Mouse (Mus musculus) liver, embryonic 14.5 days (tissue): ENCODE measurements at regions not wholly inside any gene's neighbourhood (a gene's known extent, or its start where the extent isn't known, plus 50 kb on each side); places are given as distances from the start of the nearest gene placed in this dataset.

Source experiments
- ATAC-seq: fragments of 200-750 bp; cut with Nextera tagmentation; 2 replicates; pipeline ENCODE4 v1.8.0; 2017; ENCODE audit warnings: moderate number of reproducible peaks, mild to moderate bottlenecking, moderate library complexity; ENCODE audit not compliant: insufficient read depth
- DNase-seq, 3 experiments: peaks; one replicate each; pipeline ENCODE4 v3.0.0-alpha.2; 2012 to 2013; ENCODE audit warnings: low read depth in 3 of 3, low spot score in 3 of 3
- H3K27ac ChIP-seq: fragments of 300-500 bp; sonication (generic); 2 replicates; pipeline ENCODE4 v1.5.1; 2014; ENCODE audit warnings: moderate library complexity, mild to moderate bottlenecking, control low read depth, inconsistent platforms
- H3K27me3 ChIP-seq: fragments of 300-500 bp; sonication (generic); 2 replicates; pipeline ENCODE4 v1.6.1; 2014; ENCODE audit warnings: mild to moderate bottlenecking, low read length, moderate library complexity; ENCODE audit not compliant: control insufficient read depth, insufficient read depth
- H3K36me3 ChIP-seq: fragments of 300-500 bp; sonication (generic); replicated peaks from 2 replicates; pipeline ENCODE4 v1.6.1; 2014; ENCODE audit warnings: low read depth; ENCODE audit not compliant: control insufficient read depth, insufficient read depth
- H3K4me1 ChIP-seq, 2 experiments: fragments of 200-500 bp in 1 of 2; fragments of 300-500 bp in 1 of 2; sonication (generic) in 1 of 2; replicated peaks; 2 replicates each; pipeline ENCODE4 v1.6.1; 2012 to 2014; ENCODE audit warnings: antibody characterized with exemption in 1 of 2, inconsistent platforms in 1 of 2, low read length in 1 of 2; ENCODE audit not compliant: control insufficient read depth in 2 of 2, insufficient read depth in 2 of 2
- H3K4me2 ChIP-seq: fragments of 300-500 bp; sonication (generic); 2 replicates; pipeline ENCODE4 v1.6.1; 2014; ENCODE audit warnings: low read depth, mild to moderate bottlenecking, control low read depth, moderate library complexity
- H3K4me3 ChIP-seq, 2 experiments: fragments of 200-500 bp in 1 of 2; fragments of 300-500 bp in 1 of 2; sonication (generic) in 1 of 2; 2 replicates each; pipeline ENCODE4 v1.5.1; 2012 to 2014; ENCODE audit warnings: low read depth in 2 of 2, low read length in 2 of 2, mild to moderate bottlenecking in 2 of 2, control low read depth in 1 of 2, inconsistent platforms in 1 of 2, moderate library complexity in 1 of 2; ENCODE audit not compliant: insufficient read depth in 1 of 2
- H3K9ac ChIP-seq: fragments of 300-500 bp; sonication (generic); replicated peaks from 2 replicates; pipeline ENCODE4 v1.6.1; 2014; ENCODE audit warnings: mild to moderate bottlenecking, control low read depth, moderate library complexity
- H3K9me3 ChIP-seq: fragments of 300-500 bp; sonication (generic); 2 replicates; pipeline ENCODE4 v1.6.1; 2016; ENCODE audit warnings: low read length, mixed read lengths; ENCODE audit not compliant: control insufficient read depth
- CTCF ChIP-seq: IDR thresholded peaks from 2 replicates; pipeline ENCODE4 v1.5.1; 2016; ENCODE audit warnings: antibody characterized with exemption, low read depth, control low read depth
- EP300 ChIP-seq: IDR thresholded peaks from 2 replicates; pipeline ENCODE4 v1.6.1; 2016; ENCODE audit warnings: antibody characterized with exemption, low read depth
- WGBS: fragments of 180-500 bp; shearing (Covaris S2); extraction: QIAGEN DNeasy Blood & Tissue Kit; methylation state at CpG from one replicate; pipeline ENCODE4 v1.1.7; 2014; ENCODE audit not compliant: insufficient replicate concordance; 5-methylcytosine and 5-hydroxymethylcytosine counted together

DNA sequence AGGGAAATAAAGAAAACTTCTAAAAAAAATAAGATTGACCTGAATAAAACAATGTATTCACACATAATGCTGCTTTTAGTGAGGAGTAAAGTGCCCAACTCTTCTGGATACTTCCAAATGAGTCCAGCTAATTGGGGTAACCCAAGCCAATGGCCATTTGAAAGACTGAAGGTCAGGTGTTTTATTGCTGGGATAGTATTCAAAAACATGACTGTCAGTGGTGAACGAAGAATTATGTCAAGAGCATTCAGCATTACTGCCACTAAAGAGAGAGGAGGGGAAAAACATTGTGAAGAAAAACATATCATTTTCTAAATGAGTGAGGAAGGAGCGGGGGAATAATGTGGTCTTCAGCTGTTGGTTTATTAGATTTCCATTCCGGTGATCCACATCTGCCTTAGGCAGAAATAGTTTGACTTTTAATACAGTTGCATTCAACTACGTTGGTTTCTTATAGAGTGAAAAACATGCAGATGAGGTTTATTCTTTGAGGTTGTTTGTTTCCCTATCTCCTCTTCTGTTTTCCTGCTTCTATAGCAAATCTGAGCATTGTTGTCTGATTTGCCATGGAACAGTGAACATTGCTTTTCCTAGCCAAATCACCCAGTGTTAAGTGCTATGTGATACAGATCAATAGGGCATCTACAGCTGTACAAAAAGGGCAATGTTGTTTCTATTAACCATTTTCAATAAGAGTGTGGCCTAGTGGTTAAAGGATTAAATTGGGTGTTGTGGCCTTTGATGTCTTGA lies 435.3 kb upstream of the Ccnh start:
- ATAC-seq (no peak), DNase-seq (no peak)
- no peak for TF ChIP-seq CTCF
- TF ChIP-seq EP300, result no peak
- WGBS, result 67% methylated on average over 4 of the region's 4 CpGs
- Histone ChIP-seq H3K36me3 (no peaks in the 10 kb centered on the region), H3K9ac (no peak overlapping the region), H3K9me3 (no peaks in the 10 kb centered on the region), H3K27ac (no peak overlapping the region), H3K4me2 (no peak overlapping the region), H3K4me3 (no peak overlapping the region), H3K4me1 (no peaks in the 10 kb centered on the region), H3K27me3 (no peaks in the 10 kb centered on the region)

DNA sequence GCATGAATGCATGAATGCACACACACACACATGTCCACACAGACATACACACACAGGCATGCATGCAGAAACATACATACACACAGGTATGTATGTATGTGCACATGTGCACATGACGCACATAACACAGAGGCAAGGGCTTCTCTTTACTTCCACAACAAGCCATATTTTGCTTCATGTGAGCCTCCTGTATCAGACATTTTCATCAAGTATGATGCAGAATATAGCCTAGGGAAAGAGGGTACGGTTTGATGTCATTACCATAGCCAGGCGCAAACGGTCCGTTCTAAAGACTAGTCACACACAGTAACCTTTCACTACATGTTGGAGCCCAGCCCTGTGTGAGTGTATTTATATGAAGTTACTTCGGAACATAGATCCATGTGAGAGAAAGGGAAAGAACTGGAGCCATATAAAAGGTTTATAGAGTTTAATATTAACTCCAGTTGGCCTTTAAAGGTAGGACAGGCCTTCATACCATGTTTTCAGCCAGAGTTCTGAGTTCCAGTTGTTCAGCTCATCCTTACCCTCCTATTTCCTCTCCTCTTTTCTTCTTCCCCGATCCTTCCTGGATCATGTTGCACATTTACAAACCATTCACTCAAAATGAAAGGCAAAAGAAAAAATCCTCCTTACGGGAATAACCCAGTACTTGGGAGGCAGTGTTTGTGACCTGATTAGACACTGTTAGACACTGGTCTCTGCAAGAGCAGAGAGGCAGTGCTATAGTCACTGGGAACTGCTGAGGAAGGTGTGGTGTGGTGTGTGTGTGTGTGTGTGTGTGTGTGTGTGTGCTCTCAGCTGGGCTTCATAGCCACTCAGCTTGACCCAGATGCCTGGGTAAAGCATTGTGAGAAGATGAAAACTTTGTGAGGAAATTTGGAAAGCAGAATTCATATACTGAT lies 434.1 kb upstream of the Ccnh start:
- H3K4me3 ChIP-seq, result no peak overlapping the region
- 65% methylated on average over 8 of the region's 8 CpGs for WGBS

DNA sequence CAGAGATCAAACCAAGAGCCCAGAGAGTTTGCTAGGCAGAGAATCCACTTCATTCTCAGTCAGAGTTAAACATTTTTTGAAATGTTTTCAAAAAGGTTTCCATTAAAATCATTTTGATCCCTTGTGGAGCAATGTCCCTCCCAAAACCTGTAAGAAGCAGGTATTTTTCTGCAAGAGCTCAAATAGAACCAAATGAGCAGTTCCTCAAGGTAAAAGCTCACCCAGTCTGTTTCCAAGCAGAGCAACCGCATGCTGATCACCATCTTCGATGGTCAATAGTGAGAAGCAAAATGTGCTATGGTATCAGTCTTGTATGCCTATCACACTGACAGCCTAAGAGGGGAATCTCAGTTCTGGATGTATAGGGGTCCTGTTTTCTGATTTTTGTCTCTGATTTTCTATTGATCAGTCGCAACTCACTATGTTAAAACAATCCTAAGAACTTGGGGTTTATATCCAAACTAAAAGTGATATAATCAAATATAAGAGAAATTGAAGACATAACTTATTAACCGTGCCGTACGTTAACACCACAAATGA lies 432.3 kb upstream of the Ccnh start:
- 71% methylated on average over 6 of the region's 6 CpGs for WGBS
- H3K9ac ChIP-seq, result no peak overlapping the region
- ATAC-seq (no peak), DNase-seq (no peak)
- H3K4me3 ChIP-seq, result no peak overlapping the region
- H3K4me1 ChIP-seq, result no peaks in the 10 kb centered on the region
- H3K4me2 ChIP-seq, result no peak overlapping the region
- no peaks in the 10 kb centered on the region for H3K36me3 ChIP-seq
- no peaks in the 10 kb centered on the region for H3K27me3 ChIP-seq
- no peak for TF ChIP-seq EP300
- no peak for TF ChIP-seq CTCF
- H3K9me3 ChIP-seq, result no peaks in the 10 kb centered on the region
- no peak overlapping the region for H3K27ac ChIP-seq

More for the DNA sequence above, 434.1 kb upstream of the Ccnh start:
- ATAC-seq (no peak), DNase-seq (no peak)
- no peaks in the 10 kb centered on the region for H3K27me3 ChIP-seq
- H3K9me3 ChIP-seq, result no peaks in the 10 kb centered on the region
- H3K4me2 ChIP-seq, result no peak overlapping the region
- H3K4me1 ChIP-seq, result no peaks in the 10 kb centered on the region
- TF ChIP-seq CTCF (no peak), EP300 (no peak)
- H3K27ac ChIP-seq, result no peak overlapping the region
- no peaks in the 10 kb centered on the region for H3K36me3 ChIP-seq
- H3K9ac ChIP-seq, result no peak overlapping the region

DNA sequence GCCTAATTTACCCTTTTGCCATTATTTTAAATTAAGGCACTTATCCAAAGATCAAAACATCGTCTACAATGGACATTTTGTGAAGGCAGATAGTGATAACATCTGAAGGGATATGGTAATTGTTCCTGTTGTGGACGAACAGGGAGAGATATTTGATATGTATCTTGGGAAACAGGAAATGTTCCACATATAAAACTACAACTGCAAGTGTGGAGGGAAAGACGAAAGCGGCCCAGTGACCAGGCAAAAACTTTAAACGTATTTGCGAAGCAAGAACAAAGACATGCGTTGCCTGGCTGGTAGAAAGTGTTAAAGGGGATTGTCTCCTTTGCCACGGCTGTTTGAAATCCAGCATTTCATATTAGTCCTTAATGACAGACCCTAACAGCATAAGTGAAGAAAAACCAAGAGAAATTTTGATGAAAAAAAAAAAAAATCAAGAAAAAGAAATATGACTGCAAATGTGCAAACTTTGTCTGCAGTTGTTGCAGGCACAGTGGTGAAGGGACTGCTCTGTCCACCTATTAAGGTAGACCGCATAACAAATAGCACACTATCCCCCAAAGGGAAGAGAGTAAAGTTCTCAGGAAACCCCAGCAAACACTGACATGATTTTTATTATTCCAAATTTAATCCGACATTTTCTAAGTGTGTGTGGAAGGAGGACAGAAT lies 431.2 kb upstream of the Ccnh start:
- no peak overlapping the region for H3K4me2 ChIP-seq
- H3K4me1 ChIP-seq, result no peaks in the 10 kb centered on the region
- H3K9me3 ChIP-seq, result no peaks in the 10 kb centered on the region
- TF ChIP-seq EP300 (no peak), CTCF (no peak)
- DNase-seq (no peak), ATAC-seq (no peak)
- H3K27ac ChIP-seq, result no peak overlapping the region
- no peaks in the 10 kb centered on the region for H3K27me3 ChIP-seq
- H3K36me3 ChIP-seq, result no peaks in the 10 kb centered on the region
- no peak overlapping the region for H3K9ac ChIP-seq
- 37% methylated on average over 10 of the region's 10 CpGs for WGBS
- H3K4me3 ChIP-seq, result no peak overlapping the region
